Mouse (Mus musculus) ES-Bruce4 (cell line): ENCODE data around the gene Mipep. TPM values are rescaled to one million over a fixed set of nuclear protein-coding genes. Genes with fewer than 3 reads are reported as not detected.

Experiments
- H3K27ac ChIP-seq: 2 replicates; pipeline ENCODE4 v1.5.1; 2012; ENCODE audit warnings: low read length, inconsistent platforms; ENCODE audit not compliant: insufficient read depth
- H3K27me3 ChIP-seq: 2 replicates; pipeline ENCODE4 v1.6.1; 2012; ENCODE audit warnings: mild to moderate bottlenecking, low read length, inconsistent platforms; ENCODE audit not compliant: control insufficient read depth, poor library complexity, insufficient read depth, severe bottlenecking
- H3K36me3 ChIP-seq: 2 replicates; pipeline ENCODE4 v1.6.1; 2012; ENCODE audit warnings: inconsistent platforms, mild to moderate bottlenecking, low read length, moderate library complexity; ENCODE audit not compliant: control insufficient read depth, poor library complexity, insufficient read depth, severe bottlenecking
- H3K4me1 ChIP-seq: one replicate; pipeline ENCODE4 v1.8.1; 2011; ENCODE audit warnings: low read length; ENCODE audit not compliant: control insufficient read depth, insufficient read depth
- H3K4me3 ChIP-seq: 2 replicates; pipeline ENCODE4 v1.5.1; 2011; ENCODE audit warnings: low read depth, mild to moderate bottlenecking, low read length
- H3K9ac ChIP-seq: 2 replicates; pipeline ENCODE4 v1.6.1; 2012; ENCODE audit warnings: low read depth, mild to moderate bottlenecking, inconsistent platforms; ENCODE audit not compliant: poor library complexity, severe bottlenecking
- H3K9me3 ChIP-seq: replicated peaks from 2 replicates; pipeline ENCODE4 v1.6.1; 2012; ENCODE audit warnings: mild to moderate bottlenecking, low read length, inconsistent platforms; ENCODE audit not compliant: control insufficient read depth, poor library complexity, insufficient read depth, severe bottlenecking
- CTCF ChIP-seq: IDR thresholded peaks from one replicate; pipeline ENCODE4 v1.8.1; 2011; ENCODE audit warnings: low read depth, low read length
- EP300 ChIP-seq: IDR thresholded peaks from 2 replicates; pipeline ENCODE4 v1.6.1; 2011; ENCODE audit warnings: low read depth, low read length; ENCODE audit not compliant: insufficient read depth
- POLR2A ChIP-seq: IDR thresholded peaks from one replicate; pipeline ENCODE4 v1.8.1; 2011; ENCODE audit warnings: low read length; ENCODE audit not compliant: insufficient read depth
- polyA plus RNA-seq: library from polyadenylated mRNA; stranded (reverse); fragments of >200 nt; gene quantifications from 2 replicates; pipeline ENCODE4 v1.2.4, GENCODE M21; 2011; ENCODE audit warnings: low read depth; ENCODE audit not compliant: missing spikeins, insufficient read depth, insufficient read length

Mipep gene
- polyA plus RNA-seq, 1 experiment, result 25.9 TPM

DNA sequence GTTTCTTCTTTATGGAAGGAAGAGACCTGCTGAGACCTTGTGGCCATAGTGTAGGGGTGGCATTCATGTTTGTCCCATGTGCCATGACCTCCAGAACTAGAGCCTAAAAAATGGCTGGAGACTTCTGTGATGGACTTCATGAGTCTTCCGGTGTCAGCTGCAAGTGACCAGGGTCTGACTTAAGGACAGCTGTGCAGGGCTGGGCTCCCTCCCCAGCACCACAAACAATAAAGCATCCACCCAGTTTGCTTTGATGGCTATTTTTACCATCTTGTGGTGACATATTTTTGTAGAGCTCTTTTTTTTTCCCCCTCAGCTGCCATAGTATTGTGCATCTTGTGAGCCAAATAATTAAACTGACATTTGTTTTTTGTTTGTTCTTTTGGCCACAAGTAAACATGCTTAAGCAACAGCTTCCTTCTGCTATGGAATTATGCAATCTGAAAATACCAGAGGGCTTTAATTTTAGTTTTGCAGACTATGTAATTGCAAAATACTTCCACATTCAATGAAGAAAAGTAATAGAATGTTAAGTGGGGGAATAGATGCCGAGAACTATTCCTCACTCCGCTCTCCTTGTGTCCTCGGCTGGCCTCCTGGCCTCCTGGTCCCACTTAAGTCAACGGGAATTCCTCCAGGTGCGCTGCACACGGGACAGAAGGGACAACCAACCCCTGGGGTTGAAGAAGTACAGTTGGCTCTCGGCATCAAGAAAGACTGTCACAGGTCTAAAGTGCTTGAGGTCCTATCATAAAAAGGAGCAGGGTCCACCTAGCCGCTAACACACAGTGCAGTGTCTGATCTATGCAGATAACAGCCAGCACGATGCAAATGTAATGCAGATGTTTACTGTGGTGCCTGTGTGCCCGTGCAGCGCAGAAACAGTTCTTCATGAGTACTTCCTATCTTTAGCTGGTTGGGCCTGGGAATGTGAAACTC lies 126.4 kb downstream of the Mipep start:
- H3K4me3 ChIP-seq, result no peak overlapping the region
- H3K9me3 ChIP-seq, result no peaks in the 10 kb centered on the region
- H3K27ac ChIP-seq, result no peak overlapping the region
- H3K4me1 ChIP-seq, result no peaks in the 10 kb centered on the region
- H3K36me3 ChIP-seq, result no peaks in the 10 kb centered on the region
- H3K9ac ChIP-seq, result no peak overlapping the region
- H3K27me3 ChIP-seq, result no peaks in the 10 kb centered on the region
- TF ChIP-seq POLR2A, result no peak
- TF ChIP-seq CTCF, result no peak
- no peak for TF ChIP-seq EP300

DNA sequence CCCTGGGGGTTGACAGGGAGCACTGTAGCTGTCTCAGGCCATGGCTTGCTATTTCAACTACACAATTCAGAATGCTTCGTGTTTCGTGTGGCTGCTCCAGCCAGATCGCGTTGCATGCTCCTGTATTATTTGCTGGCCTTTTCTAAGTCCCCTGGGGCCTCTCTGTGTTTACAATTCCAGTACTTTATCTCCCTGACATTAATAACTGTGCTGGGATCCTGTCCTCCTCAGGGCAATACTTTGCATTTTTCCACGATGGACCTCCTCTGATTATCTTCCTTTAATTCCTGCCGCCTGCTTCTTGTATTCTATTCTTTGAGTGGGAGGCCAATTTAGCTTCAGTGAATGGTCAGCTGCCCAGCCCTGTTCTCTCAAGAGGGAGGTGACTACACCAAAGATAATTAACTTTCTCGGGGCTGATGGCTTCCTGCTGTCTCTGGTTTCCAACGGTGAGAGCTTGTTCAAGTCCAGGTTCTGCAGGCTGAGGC lies 128.7 kb downstream of the Mipep start:
- no peak overlapping the region for H3K27ac ChIP-seq

DNA sequence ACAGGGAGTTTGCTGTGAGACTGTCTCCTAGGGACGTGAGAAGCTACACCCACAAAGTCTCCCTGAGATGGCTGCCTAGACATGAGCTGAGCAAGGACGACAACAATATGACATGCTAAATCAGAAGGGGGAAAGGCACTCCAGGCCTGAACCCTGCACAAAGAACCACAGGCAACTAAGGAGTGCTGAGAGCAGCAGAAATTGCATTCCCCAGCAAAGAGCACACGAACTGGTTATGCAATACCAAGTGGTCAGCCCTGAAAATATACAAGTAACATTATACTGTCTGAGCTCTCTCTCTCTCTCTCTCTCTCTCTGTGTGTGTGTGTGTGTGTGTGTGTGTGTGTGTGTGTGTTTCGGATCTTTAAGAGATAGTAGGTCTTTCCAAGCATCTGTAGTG lies 132.3 kb downstream of the Mipep start:
- no peak overlapping the region for H3K27ac ChIP-seq
- H3K4me3 ChIP-seq, result no peak overlapping the region
- no peaks in the 10 kb centered on the region for H3K4me1 ChIP-seq
- no peak for TF ChIP-seq POLR2A
- TF ChIP-seq CTCF, result no peak
- no peak for TF ChIP-seq EP300
- no peaks in the 10 kb centered on the region for H3K36me3 ChIP-seq
- H3K9me3 ChIP-seq, result no peaks in the 10 kb centered on the region
- H3K27me3 ChIP-seq, result no peaks in the 10 kb centered on the region
- no peak overlapping the region for H3K9ac ChIP-seq

More for the DNA sequence above, 128.7 kb downstream of the Mipep start:
- no peak for TF ChIP-seq EP300
- TF ChIP-seq CTCF, result no peak
- no peak for TF ChIP-seq POLR2A
- Histone ChIP-seq H3K4me1 (no peaks in the 10 kb centered on the region), H3K36me3 (no peaks in the 10 kb centered on the region), H3K9ac (no peak overlapping the region), H3K9me3 (no peaks in the 10 kb centered on the region), H3K27me3 (no peaks in the 10 kb centered on the region), H3K4me3 (no peak overlapping the region)

DNA sequence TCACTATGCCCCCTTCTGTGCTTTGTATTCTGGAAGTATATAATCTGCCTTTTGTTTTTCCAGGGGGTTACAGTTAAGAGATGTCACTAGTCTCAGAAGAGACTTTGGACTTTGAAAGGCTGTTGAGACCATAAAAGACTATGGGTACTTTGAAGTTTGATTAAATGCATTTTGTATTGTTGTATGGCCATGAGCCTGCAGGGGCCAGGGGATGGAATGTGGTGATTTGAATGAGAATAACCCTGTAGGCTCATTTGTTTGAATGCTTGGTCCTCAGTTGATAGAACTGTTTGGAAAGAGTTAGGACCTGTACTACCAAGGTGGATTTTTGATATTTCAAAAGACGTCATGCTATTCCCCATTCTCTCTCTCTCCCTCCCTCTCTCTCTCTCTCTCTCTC lies 141.6 kb downstream of the Mipep start:
- Histone ChIP-seq H3K9me3 (no peaks in the 10 kb centered on the region), H3K27ac (no peak overlapping the region), H3K9ac (no peak overlapping the region), H3K4me1 (no peaks in the 10 kb centered on the region), H3K36me3 (no peaks in the 10 kb centered on the region), H3K27me3 (no peaks in the 10 kb centered on the region), H3K4me3 (no peak overlapping the region)
- TF ChIP-seq EP300, result no peak
- TF ChIP-seq POLR2A, result no peak
- no peak for TF ChIP-seq CTCF

DNA sequence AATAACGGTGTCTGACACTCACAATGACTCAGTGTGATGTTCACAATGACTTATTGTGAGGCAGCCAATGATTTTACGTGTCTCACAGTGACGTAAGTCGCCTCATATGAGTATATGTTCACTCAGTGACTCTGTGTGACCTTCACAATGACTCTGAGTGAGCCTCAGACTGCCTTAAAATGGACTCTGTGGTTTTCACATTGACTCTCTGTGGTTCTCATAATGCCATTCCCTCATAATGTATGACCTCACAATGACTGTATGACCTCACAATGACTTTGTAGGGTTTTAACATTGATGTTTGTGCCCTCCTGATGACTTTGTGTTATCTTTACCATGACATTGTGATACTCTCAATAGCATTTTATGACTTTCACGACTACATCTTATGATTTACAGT lies 151.3 kb downstream of the Mipep start:
- Histone ChIP-seq H3K27me3 (no peaks in the 10 kb centered on the region), H3K9me3 (no peaks in the 10 kb centered on the region), H3K4me1 (no peaks in the 10 kb centered on the region), H3K36me3 (no peaks in the 10 kb centered on the region), H3K4me3 (no peak overlapping the region), H3K9ac (no peak overlapping the region), H3K27ac (no peak overlapping the region)
- no peak for TF ChIP-seq POLR2A
- TF ChIP-seq EP300, result no peak
- TF ChIP-seq CTCF, result no peak

DNA sequence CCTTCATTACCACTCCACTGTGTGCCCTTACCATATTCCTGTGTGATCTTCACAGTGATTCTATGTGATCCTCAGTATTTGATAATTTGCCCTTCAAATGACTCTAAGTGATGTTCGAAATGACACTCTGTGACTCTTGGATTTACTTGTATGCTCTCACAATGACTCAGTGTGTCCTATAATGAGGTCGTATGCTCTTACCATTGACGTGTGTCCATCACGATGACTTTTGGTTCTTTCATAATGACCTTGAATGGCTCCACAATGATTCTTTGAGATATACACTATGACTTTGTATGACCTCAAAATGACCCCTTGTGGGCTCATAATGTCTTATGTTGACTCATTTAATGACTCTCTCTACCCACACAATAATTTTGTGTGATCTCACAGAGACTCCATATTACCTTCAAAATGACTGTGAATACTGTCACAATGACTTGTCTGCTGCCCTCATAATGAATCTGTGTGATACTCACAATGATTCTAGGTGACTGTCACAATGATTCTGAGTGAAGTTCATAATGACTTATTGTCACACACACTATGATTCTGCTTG lies 153.2 kb downstream of the Mipep start:
- H3K4me1 ChIP-seq, result no peaks in the 10 kb centered on the region
- TF ChIP-seq CTCF, result no peak
- TF ChIP-seq POLR2A, result no peak
- TF ChIP-seq EP300, result no peak

More for the DNA sequence above, 153.2 kb downstream of the Mipep start:
- H3K36me3 ChIP-seq, result no peaks in the 10 kb centered on the region
- H3K4me3 ChIP-seq, result no peak overlapping the region
- H3K9ac ChIP-seq, result no peak overlapping the region
- no peak overlapping the region for H3K27ac ChIP-seq
- no peaks in the 10 kb centered on the region; the same call in 1 of the 2 replicates for H3K27me3 ChIP-seq
- H3K9me3 ChIP-seq, result no peaks in the 10 kb centered on the region

Other genes starting within 250 kb of the Mipep start
- gene Spata13, start 150.6 kb upstream of the Mipep start, polyA plus RNA-seq, result 33.7 and 38.5 TPM in 2 replicates
- not detected in 2 replicates for gene C1qtnf9, start 16.4 kb upstream of the Mipep start, polyA plus RNA-seq